Mouse (Mus musculus) liver, adult 2 months (tissue): ENCODE data around the gene Pgam2. TPM values are rescaled to one million over a fixed set of nuclear protein-coding genes. Genes with fewer than 3 reads are reported as not detected.
A peak's percentile ranks its signal among the peaks of the same experiment; 100 is the strongest.

Source experiments
- DNase-seq: peaks from one replicate; pipeline ENCODE4 v3.0.0-alpha.2; 2011; ENCODE audit warnings: low read depth, low spot score; ENCODE audit errors: extremely low read depth
- H3K27ac ChIP-seq: fragments of 200-500 bp; replicated peaks from 2 replicates; pipeline ENCODE4 v1.5.1; 2012; ENCODE audit warnings: low read depth, mild to moderate bottlenecking, control low read depth, inconsistent platforms, low read length; ENCODE audit not compliant: insufficient read depth
- H3K27me3 ChIP-seq: fragments of 200-500 bp; 2 replicates; pipeline ENCODE4 v1.6.1; 2012; ENCODE audit warnings: mild to moderate bottlenecking, moderate library complexity, low read length, inconsistent platforms; ENCODE audit not compliant: control insufficient read depth, insufficient read depth
- H3K36me3 ChIP-seq: fragments of 200-500 bp; 2 replicates; pipeline ENCODE4 v1.6.1; 2012; ENCODE audit warnings: low read length, inconsistent platforms; ENCODE audit not compliant: control insufficient read depth, insufficient read depth
- H3K4me1 ChIP-seq: fragments of 200-500 bp; 2 replicates; pipeline ENCODE4 v1.6.1; 2011; ENCODE audit warnings: low read length; ENCODE audit not compliant: control insufficient read depth, insufficient read depth
- H3K4me3 ChIP-seq: fragments of 200-500 bp; 2 replicates; pipeline ENCODE4 v1.5.1; 2011; ENCODE audit warnings: low read depth, mild to moderate bottlenecking, control low read depth, low read length, moderate library complexity; ENCODE audit not compliant: insufficient read depth
- H3K79me2 ChIP-seq: fragments of 200-500 bp; 2 replicates; pipeline ENCODE4 v1.6.1; 2012; ENCODE audit warnings: inconsistent platforms, mild to moderate bottlenecking, low read length, moderate library complexity; ENCODE audit not compliant: control insufficient read depth, insufficient read depth
- H3K9ac ChIP-seq: fragments of 200-500 bp; 2 replicates; pipeline ENCODE4 v1.6.1; 2012; ENCODE audit warnings: low read depth, mild to moderate bottlenecking, control low read depth, inconsistent platforms, low read length
- CTCF ChIP-seq: fragments of 200-500 bp; IDR thresholded peaks from 2 replicates; pipeline ENCODE4 v1.5.1; 2011; ENCODE audit warnings: low read depth, low read length, control low read depth
- POLR2A ChIP-seq: fragments of 200-500 bp; IDR thresholded peaks from 2 replicates; pipeline ENCODE4 v1.6.1; 2011; ENCODE audit warnings: low read length, control low read depth; ENCODE audit not compliant: insufficient read depth; ENCODE audit errors: extremely low read depth
- WGBS: fragments of 180-500 bp; shearing (Covaris S2); methylation state at CpG from one replicate; pipeline ENCODE4 v1.1.7; 2018; 5-methylcytosine and 5-hydroxymethylcytosine counted together
- polyA plus RNA-seq: library from polyadenylated mRNA; depleted of rRNA; stranded (reverse); fragments of >200 nt; gene quantifications from 2 replicates; pipeline ENCODE4 v1.2.3, GENCODE M21; 2012
- total RNA-seq: library from RNA; depleted of rRNA; stranded (reverse); fragments of >200 nt; gene quantifications from 2 replicates; pipeline ENCODE4 v1.2.3, GENCODE M21; 2014

The Pgam2 gene
- total and polyA plus RNA-seq, 2 experiments = 0.92 TPM; not detected in 1

- no peak overlapping the region for H3K9ac ChIP-seq
- DNase-seq = peak; percentile 24
- no peak for TF ChIP-seq POLR2A
- TF ChIP-seq CTCF = no peak
These were observed 896 bp downstream of the Pgam2 start for GRCm38 (mm10) chr11:5802457-5803217.

DNA sequence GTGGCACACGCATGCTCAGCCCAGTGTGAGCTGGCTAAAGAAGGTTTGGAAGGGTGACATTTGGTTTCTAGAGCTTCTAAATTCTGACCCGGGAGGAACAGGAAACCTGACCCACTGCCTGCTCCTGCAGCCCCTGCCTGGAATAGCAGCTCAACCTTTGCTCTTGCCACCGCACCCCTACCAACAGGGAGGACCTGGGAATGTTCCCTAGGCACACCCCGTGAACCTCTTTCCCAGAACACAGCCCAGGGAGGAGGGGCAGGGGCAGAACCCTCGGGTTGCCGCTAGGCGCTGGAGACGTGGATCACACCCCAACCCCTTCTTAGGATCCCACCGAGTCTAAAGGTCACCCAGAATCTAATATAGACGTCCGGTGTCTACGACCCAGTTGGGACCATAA lies 1.5 kb downstream of the Pgam2 start:
- Histone ChIP-seq H3K27ac (no peak overlapping the region), H3K9ac (no peak overlapping the region), H3K4me3 (no peak overlapping the region), H3K36me3 (peaks cover 8% of the 10 kb centered on the region; the same call in 1 of the 2 replicates), H3K27me3 (no peaks in the 10 kb centered on the region), H3K4me1 (no peaks in the 10 kb centered on the region), H3K79me2 (no peaks in the 10 kb centered on the region)
- WGBS = 50% methylated on average over 12 of the region's 12 CpGs
- TF ChIP-seq POLR2A (no peak), CTCF (no peak)
- no peak for DNase-seq

More at GRCm38 (mm10) chr11:5802457-5803217, 896 bp downstream of the Pgam2 start:
- Histone ChIP-seq H3K27ac (no peak overlapping the region), H3K4me3 (no peak overlapping the region), H3K79me2 (no peaks in the 10 kb centered on the region), H3K4me1 (no peaks in the 10 kb centered on the region), H3K36me3 (peaks cover 5% of the 10 kb centered on the region; the same call in 1 of the 2 replicates), H3K27me3 (no peaks in the 10 kb centered on the region)
- WGBS = 56% methylated on average over 8 of the region's 8 CpGs

DNA sequence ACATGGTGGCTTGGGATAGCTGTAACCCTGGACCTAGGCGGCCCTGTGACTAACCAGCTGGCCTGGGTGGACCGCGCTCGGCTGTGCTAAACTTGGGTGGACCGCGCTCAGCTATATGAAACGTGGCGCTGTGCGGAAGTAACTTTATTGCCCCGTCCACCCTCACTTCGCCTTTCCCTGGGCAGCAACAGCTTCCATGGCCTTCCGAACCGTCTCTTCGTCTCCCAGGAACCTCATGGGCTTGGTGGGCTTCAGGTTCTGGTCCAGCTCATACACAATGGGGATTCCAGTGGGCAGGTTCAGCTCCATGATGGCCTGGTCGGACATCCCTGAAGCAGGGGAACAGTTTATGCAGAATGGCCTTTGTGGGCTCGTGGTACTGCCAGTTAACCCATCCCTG lies 2.0 kb downstream of the Pgam2 start:
- Histone ChIP-seq H3K4me1 (no peaks in the 10 kb centered on the region), H3K27me3 (no peaks in the 10 kb centered on the region), H3K79me2 (no peaks in the 10 kb centered on the region), H3K27ac (no peak overlapping the region), H3K36me3 (peaks cover 11% of the 10 kb centered on the region; the same call in 1 of the 2 replicates), H3K4me3 (no peak overlapping the region), H3K9ac (no peak overlapping the region)
- 98% methylated on average over 16 of the region's 16 CpGs for WGBS
- DNase-seq = no peak
- no peak for TF ChIP-seq CTCF
- TF ChIP-seq POLR2A = no peak

- H3K9ac ChIP-seq = no peak overlapping the region
- H3K4me3 ChIP-seq = no peak overlapping the region
- no peaks in the 10 kb centered on the region for H3K4me1 ChIP-seq
- no peak overlapping the region for H3K27ac ChIP-seq
- TF ChIP-seq CTCF = no peak
- TF ChIP-seq POLR2A = no peak
- H3K36me3 ChIP-seq = peaks cover 18% of the 10 kb centered on the region; the same call in 1 of the 2 replicates
- DNase-seq = no peak
- H3K79me2 ChIP-seq = no peaks in the 10 kb centered on the region
- 82% methylated on average over 17 of the region's 17 CpGs for WGBS
- H3K27me3 ChIP-seq = no peaks in the 10 kb centered on the region
These were observed 3.7 kb downstream of the Pgam2 start for GRCm38 (mm10) chr11:5799621-5800490.

DNA sequence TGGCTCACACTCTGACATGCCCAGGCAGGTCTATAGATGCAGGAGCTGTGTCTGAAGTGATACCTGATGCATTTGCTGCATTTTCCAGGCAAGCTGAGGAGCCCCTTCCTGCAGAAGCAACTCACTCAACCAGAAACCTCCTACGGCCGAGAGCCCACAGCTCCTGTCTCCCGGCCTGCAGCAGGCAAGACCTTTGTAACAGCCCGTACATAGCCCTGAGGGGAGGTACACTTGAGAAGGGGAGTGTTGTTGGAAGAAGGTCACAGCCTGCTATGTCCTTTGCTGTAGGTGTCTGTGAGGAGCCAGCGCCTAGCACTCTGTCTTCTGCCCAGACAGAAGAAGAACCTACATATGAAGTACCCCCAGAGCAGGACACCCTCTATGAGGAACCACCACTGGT lies 5.6 kb downstream of the Pgam2 start:
- Histone ChIP-seq H3K4me3 (no peak overlapping the region), H3K79me2 (no peaks in the 10 kb centered on the region), H3K9ac (no peak overlapping the region), H3K36me3 (peaks cover 20% of the 10 kb centered on the region; the same call in 1 of the 2 replicates), H3K4me1 (no peaks in the 10 kb centered on the region), H3K27ac (no peak overlapping the region), H3K27me3 (no peaks in the 10 kb centered on the region)
- DNase-seq = no peak
- TF ChIP-seq CTCF (no peak), POLR2A (no peak)
- WGBS = 94% methylated on average over 5 of the region's 5 CpGs
